Mouse (Mus musculus) telencephalon, adult 2 months (tissue): ENCODE results near the gene Ptov1.

Experiments
- DNase-seq: peaks from one replicate; pipeline ENCODE4 v3.0.0-alpha.2; 2011; ENCODE audit warnings: low read depth, low spot score

Ptov1 gene

GRCm38 (mm10) chr7:44814952-44815553 is 54.5 kb downstream of the Ptov1 start:
- no peak for DNase-seq

DNA sequence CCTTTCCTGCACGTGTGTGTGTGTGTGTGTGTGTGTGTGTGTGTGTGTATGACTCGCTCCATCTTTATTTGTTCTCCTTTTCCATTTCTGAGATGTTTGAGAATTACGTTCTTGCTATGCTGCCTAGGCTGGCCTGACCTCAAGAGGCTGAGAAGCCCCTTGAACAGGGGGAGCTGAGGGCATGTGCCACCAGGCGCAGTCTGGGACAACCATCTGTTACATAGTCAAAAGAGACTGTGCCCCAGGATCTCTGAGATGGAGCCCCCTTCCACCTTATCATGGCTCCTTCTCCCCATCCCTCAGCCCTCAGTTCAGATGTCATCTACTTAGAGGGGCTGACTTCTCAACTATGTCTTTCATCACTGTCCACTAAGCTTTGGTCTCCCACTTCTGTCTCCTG is 55.2 kb downstream of the Ptov1 start:
- DNase-seq, result no peak

DNA sequence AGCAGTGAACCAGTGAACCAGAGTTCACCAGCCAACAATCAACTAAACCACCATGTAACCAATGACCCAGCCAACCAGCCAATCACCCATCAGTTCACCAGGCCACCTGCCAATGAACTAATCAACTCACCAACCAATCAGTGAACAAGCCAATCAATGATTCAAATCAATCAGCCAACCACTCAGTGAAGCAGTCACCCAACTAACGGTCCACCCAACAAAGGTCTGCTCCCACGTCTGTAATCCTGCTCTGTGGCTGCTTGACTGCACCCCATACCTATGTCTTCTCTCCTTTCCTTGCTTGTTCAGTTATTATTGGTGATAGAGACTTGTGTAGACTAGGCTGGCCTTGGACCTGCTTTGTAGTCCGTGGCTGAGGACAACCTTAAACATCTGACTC is 55.6 kb downstream of the Ptov1 start:
- DNase-seq, result no peak
